Mouse (Mus musculus) forebrain, embryonic 15.5 days (tissue): ENCODE results near the gene Pcdh15. TPM values are rescaled to one million over a fixed set of nuclear protein-coding genes. Genes with fewer than 3 reads are reported as not detected.

Source experiments
- ATAC-seq: fragments of 200-750 bp; cut with Nextera tagmentation; replicated peaks from 2 replicates; pipeline ENCODE4 v1.8.0; 2017; ENCODE audit warnings: mild to moderate bottlenecking, moderate TSS enrichment, moderate library complexity
- H3K27ac ChIP-seq: fragments of 300-500 bp; sonication (generic); replicated peaks from 2 replicates; pipeline ENCODE4 v1.5.1; 2015; ENCODE audit warnings: mild to moderate bottlenecking, inconsistent platforms
- H3K27me3 ChIP-seq: fragments of 300-500 bp; sonication (generic); 2 replicates; pipeline ENCODE4 v1.6.1; 2015; ENCODE audit warnings: inconsistent platforms
- H3K36me3 ChIP-seq: fragments of 300-500 bp; sonication (generic); 2 replicates; pipeline ENCODE4 v1.6.1; 2015; ENCODE audit warnings: mild to moderate bottlenecking, inconsistent platforms
- H3K4me1 ChIP-seq: fragments of 300-500 bp; sonication (generic); 2 replicates; pipeline ENCODE4 v1.6.1; 2015; ENCODE audit warnings: inconsistent platforms
- H3K4me2 ChIP-seq: fragments of 300-500 bp; sonication (generic); replicated peaks from 2 replicates; pipeline ENCODE4 v1.6.1; 2015; ENCODE audit warnings: mild to moderate bottlenecking, inconsistent platforms
- H3K4me3 ChIP-seq: fragments of 300-500 bp; sonication (generic); 2 replicates; pipeline ENCODE4 v1.5.1; 2015; ENCODE audit warnings: mild to moderate bottlenecking, inconsistent platforms
- H3K9ac ChIP-seq: fragments of 300-500 bp; sonication (generic); replicated peaks from 2 replicates; pipeline ENCODE4 v1.6.1; 2015; ENCODE audit warnings: mild to moderate bottlenecking, inconsistent platforms
- H3K9me3 ChIP-seq: fragments of 300-500 bp; sonication (generic); 2 replicates; pipeline ENCODE4 v1.6.1; 2016; ENCODE audit warnings: inconsistent platforms
- WGBS: fragments of 180-500 bp; shearing (Covaris S2); methylation state at CpG from one replicate; pipeline ENCODE4 v1.1.7; 2015; ENCODE audit warnings: mixed read lengths; 5-methylcytosine and 5-hydroxymethylcytosine counted together
- polyA plus RNA-seq: library from polyadenylated mRNA; unstranded; fragments of >200 nt; fragmentation: Nextera tagmentation; extraction: Ambion mirVana; gene quantifications from 2 replicates; pipeline ENCODE4 v1.2.1, GENCODE M21; 2015

Pcdh15 gene
- polyA plus RNA-seq, 1 experiment from 2014 or later: 5.0 TPM

DNA sequence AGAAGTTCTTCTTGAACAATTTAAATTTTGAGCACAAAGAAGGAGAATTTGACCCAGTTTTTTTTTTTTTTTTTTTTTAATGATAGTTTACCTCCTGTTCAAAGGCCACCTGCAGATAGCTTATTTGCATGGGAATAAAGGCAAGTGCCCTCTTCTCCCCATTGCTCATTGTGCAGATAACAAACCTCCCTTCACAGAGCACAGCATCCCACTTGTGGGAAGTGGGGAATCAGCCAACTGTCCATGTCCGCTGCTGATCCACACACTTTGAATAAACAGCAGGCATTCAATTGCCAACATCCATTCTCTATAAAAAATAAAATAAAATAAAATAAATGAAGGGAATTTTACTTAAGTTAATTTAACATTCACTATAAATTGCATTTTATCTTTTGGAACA, 1015.0 kb downstream of the Pcdh15 start:
- Histone ChIP-seq H3K4me1 (no peaks in the 10 kb centered on the region), H3K27me3 (no peaks in the 10 kb centered on the region), H3K9ac (no peak overlapping the region), H3K4me2 (no peak overlapping the region), H3K27ac (no peak overlapping the region), H3K9me3 (no peaks in the 10 kb centered on the region), H3K36me3 (no peaks in the 10 kb centered on the region), H3K4me3 (no peak overlapping the region)
- WGBS: 31% methylated on average over 1 of the region's 1 CpGs
- ATAC-seq: no peak

DNA sequence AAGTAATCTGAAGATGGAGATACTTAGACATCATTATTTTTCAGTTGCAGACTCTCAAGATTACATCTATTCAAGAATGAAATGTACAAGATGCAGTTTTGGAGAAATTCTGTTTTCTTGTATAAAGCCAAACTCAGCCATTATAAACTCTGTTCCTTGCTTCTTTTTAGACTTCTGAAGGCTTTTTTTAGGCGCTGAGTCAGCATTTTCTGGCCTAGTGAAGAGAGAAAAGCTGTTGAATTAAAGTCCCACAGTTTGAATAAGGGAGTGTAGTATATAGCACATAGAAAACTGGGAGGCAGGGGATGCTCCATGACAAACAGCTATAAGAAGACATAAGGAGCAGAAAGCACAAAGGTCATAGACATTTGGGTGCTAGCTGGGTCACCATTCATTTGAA, 1017.7 kb downstream of the Pcdh15 start:
- WGBS: 53% methylated on average over 1 of the region's 1 CpGs
- ATAC-seq: no peak

DNA sequence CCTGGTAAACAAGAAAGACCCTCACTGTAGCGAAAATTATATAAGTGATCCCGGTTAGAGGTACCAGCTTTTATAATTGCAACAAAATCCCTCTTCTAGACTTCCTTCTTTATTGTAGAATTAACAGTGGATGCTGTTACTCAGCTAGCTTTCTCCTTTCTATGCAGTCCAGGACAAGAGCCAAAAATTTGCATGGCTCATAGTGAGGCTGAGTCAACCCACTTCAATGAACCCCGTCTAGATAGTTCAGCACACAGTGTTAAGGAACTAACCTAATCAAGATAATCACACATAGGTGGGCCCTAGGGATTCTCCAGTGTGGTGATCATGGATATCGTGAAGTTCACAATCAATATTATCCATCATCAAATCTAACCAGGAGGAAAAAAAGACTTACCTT, 1024.3 kb downstream of the Pcdh15 start:
- H3K27ac ChIP-seq: no peak overlapping the region
- H3K27me3 ChIP-seq: no peaks in the 10 kb centered on the region
- WGBS: 87% methylated on average over 4 of the region's 4 CpGs
- H3K4me2 ChIP-seq: no peak overlapping the region
- no peak for ATAC-seq
- no peak overlapping the region for H3K9ac ChIP-seq
- H3K4me3 ChIP-seq: no peak overlapping the region
- no peaks in the 10 kb centered on the region for H3K9me3 ChIP-seq
- H3K36me3 ChIP-seq: no peaks in the 10 kb centered on the region
- H3K4me1 ChIP-seq: no peaks in the 10 kb centered on the region

More for the DNA sequence above, 1017.7 kb downstream of the Pcdh15 start:
- H3K27ac ChIP-seq: no peak overlapping the region
- H3K4me2 ChIP-seq: no peak overlapping the region
- H3K9ac ChIP-seq: no peak overlapping the region
- H3K4me3 ChIP-seq: no peak overlapping the region
- H3K27me3 ChIP-seq: no peaks in the 10 kb centered on the region
- H3K36me3 ChIP-seq: no peaks in the 10 kb centered on the region
- H3K4me1 ChIP-seq: no peaks in the 10 kb centered on the region
- no peaks in the 10 kb centered on the region for H3K9me3 ChIP-seq

DNA sequence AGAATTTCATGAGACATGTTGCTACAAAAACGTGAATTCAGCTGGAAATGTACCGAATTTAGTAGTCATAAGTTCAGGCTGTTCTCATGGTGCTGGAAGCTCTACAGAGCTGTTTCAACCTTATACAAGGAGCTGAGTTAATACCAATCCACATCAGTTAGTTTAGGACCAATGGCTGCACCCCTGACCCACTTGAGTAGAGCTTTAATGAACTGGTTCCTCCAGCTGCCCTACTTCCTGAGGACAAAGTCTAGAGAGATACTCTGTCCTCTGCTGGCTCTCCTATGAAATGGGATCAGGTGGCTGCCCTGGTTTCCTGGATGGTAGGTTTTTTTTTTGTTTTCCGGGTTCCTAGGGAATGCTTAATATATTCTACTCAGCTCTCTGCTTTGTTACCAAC, 1030.0 kb downstream of the Pcdh15 start:
- no peak overlapping the region for H3K4me2 ChIP-seq
- no peaks in the 10 kb centered on the region for H3K27me3 ChIP-seq
- no peaks in the 10 kb centered on the region for H3K4me1 ChIP-seq
- H3K36me3 ChIP-seq: no peaks in the 10 kb centered on the region
- no peaks in the 10 kb centered on the region for H3K9me3 ChIP-seq
- no peak overlapping the region for H3K9ac ChIP-seq
- WGBS: 88% methylated on average over 3 of the region's 3 CpGs
- H3K27ac ChIP-seq: no peak overlapping the region
- ATAC-seq: no peak
- H3K4me3 ChIP-seq: no peak overlapping the region

DNA sequence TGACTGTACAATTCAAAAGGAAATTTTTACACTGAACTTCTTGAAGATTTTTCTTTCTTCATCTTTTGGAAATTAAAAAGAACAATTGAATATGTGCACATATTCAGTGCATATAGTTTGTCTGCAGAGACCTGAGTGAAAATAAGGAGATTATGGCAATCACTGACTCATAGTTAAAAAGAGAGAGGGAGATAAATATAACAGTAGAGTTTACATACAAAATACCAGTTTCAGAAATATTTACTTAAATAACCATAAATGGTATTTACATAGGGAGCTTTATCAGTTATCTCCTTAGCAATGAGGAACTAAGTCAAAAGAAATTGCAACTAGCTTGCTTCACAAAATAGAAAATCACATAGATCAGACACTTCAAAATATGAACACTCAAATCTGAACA, 1030.5 kb downstream of the Pcdh15 start:
- Histone ChIP-seq H3K27me3 (no peaks in the 10 kb centered on the region), H3K9me3 (no peaks in the 10 kb centered on the region), H3K27ac (no peak overlapping the region), H3K36me3 (no peaks in the 10 kb centered on the region), H3K4me2 (no peak overlapping the region), H3K4me1 (no peaks in the 10 kb centered on the region), H3K9ac (no peak overlapping the region), H3K4me3 (no peak overlapping the region)
- no peak for ATAC-seq

DNA sequence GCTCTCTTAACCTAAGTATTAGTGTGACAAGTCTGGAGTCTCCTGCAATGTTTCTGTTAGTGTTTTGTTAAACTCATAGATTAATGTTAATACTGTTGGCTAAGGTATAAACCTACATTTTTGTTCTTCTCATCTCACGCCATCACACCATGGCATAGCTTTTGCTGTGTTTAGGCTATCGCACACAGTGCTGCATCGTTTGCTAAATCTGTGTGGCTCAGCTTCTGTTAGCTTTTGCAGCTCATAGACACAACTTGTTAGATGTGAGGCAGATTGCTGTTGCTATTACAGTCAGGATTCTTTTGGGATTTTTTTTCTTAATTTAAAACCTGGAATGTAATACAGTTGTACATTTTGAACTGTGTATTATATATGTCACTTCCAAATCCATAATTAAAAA, 1031.7 kb downstream of the Pcdh15 start:
- Histone ChIP-seq H3K36me3 (no peaks in the 10 kb centered on the region), H3K9me3 (no peaks in the 10 kb centered on the region), H3K9ac (no peak overlapping the region), H3K4me3 (no peak overlapping the region), H3K4me1 (no peaks in the 10 kb centered on the region), H3K4me2 (no peak overlapping the region), H3K27ac (no peak overlapping the region), H3K27me3 (no peaks in the 10 kb centered on the region)
- 77% methylated on average over 3 of the region's 3 CpGs for WGBS
- no peak for ATAC-seq

DNA sequence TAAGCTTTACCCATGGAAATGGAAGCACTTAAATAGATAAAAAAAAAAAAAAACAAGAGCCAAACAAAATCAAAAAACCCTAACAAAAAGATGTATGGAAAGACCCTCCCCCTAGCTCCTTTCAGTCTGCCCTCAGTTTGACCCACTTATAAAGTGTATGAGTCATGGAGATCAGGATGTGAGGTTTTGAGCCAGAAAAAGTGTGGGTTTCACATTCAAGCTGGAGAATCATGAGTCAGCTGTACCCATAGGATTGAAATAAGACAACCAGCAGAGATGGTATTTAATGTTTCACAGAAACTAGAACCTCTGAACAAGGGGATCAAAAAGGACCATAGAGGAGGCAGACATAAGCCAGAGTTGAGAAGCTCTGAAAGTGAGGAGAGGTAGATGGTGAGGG, 1048.8 kb downstream of the Pcdh15 start:
- H3K4me3 ChIP-seq: no peak overlapping the region
- H3K27me3 ChIP-seq: no peaks in the 10 kb centered on the region
- no peak overlapping the region for H3K4me2 ChIP-seq
- no peaks in the 10 kb centered on the region for H3K4me1 ChIP-seq
- no peak for ATAC-seq
- no peaks in the 10 kb centered on the region for H3K9me3 ChIP-seq
- H3K9ac ChIP-seq: no peak overlapping the region
- no peak overlapping the region for H3K27ac ChIP-seq
- no peaks in the 10 kb centered on the region for H3K36me3 ChIP-seq

DNA sequence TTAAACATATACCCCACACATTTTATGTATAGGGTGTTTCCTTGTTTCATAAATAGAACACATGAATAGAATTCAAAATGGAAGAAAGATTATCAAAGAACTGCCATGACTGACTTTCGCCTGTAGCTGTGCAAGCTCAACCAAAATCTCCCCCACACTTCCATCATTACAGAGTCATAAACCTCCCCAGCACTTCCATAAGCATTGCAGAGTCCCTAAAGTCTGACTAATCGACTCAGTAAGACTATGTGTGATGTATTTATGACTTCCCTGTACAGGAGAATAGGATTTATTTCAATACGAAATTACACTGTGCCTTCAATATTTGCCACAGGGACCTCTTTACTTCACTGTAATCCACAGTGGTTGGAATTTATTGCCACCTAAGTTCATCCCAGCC, 1082.8 kb downstream of the Pcdh15 start:
- no peak overlapping the region for H3K27ac ChIP-seq
- H3K9me3 ChIP-seq: no peaks in the 10 kb centered on the region
- H3K27me3 ChIP-seq: no peaks in the 10 kb centered on the region
- H3K36me3 ChIP-seq: no peaks in the 10 kb centered on the region
- H3K4me1 ChIP-seq: no peaks in the 10 kb centered on the region
- no peak overlapping the region for H3K4me2 ChIP-seq
- ATAC-seq: no peak
- no peak overlapping the region for H3K9ac ChIP-seq
- 74% methylated on average over 3 of the region's 3 CpGs for WGBS
- H3K4me3 ChIP-seq: no peak overlapping the region

DNA sequence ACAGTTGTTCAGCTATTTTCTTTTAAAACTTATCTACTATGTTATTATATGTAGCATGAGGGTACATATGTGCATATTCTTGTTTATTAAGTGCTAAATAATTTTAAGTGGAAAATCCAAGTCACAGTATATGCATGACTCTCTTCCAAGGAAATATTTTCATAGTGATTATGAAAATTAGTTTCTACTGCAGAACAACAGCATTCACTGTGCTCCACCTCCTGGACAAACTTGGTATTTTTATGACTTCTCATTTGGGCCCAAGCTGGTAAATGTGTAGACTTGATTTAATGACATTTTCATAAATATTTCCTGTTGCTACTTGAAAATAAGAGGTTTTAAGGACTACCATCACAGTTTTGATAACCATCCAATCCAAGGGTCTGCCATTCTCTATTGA, 1104.5 kb downstream of the Pcdh15 start:
- no peak overlapping the region for H3K9ac ChIP-seq
- H3K27me3 ChIP-seq: no peaks in the 10 kb centered on the region
- 0 out of 2 replicates have a peak, but pooled peaks have one; percentile 29 for ATAC-seq
- H3K4me3 ChIP-seq: no peak overlapping the region
- no peaks in the 10 kb centered on the region for H3K36me3 ChIP-seq
- H3K4me2 ChIP-seq: no peak overlapping the region
- H3K4me1 ChIP-seq: no peaks in the 10 kb centered on the region
- no peak overlapping the region for H3K27ac ChIP-seq
- H3K9me3 ChIP-seq: no peaks in the 10 kb centered on the region

DNA sequence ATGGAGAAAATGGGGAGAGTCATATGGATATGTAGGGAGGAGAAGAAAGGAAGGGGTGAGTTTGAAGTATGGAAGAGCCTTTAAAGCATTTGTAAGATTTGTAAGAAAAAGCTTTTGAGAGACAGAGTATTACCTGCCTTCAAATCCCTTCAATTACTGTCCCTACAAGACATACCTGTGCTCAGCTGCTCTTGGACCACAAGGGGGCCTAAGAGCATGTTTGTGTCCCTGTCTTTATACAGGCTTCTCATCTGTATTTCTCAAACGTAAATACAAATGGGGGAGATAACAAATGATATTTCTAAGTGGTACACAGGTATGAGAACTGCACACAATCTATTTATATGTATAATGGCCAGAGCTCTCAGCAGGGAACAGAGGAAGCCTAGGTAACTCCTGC, 1118.1 kb downstream of the Pcdh15 start:
- H3K4me2 ChIP-seq: no peak overlapping the region
- no peak for ATAC-seq
- H3K27me3 ChIP-seq: no peaks in the 10 kb centered on the region
- H3K27ac ChIP-seq: no peak overlapping the region
- no peaks in the 10 kb centered on the region for H3K36me3 ChIP-seq
- WGBS: 41% methylated on average over 1 of the region's 1 CpGs
- no peak overlapping the region for H3K9ac ChIP-seq
- H3K4me1 ChIP-seq: no peaks in the 10 kb centered on the region
- H3K9me3 ChIP-seq: no peaks in the 10 kb centered on the region
- H3K4me3 ChIP-seq: no peak overlapping the region

DNA sequence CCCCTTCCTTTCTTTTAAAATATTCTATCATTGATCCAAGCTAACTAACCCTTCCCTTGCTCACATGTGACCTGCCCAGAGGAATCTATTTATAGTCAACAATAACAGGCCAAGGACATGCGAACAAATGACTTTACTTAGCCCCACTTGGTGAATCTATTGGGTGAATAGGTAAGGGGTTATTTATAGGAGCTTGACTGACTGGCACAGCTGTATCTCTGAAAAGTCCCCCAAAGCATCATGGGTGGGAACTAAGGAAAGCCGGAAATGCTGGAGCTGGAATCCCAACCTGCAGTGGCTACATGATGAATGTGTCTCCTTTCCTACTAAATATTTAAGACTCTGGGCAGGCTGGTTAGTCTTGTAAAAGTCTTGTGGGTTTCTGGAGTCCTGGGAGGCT, 1121.3 kb downstream of the Pcdh15 start:
- Histone ChIP-seq H3K27ac (no peak overlapping the region), H3K4me2 (no peak overlapping the region), H3K9me3 (no peaks in the 10 kb centered on the region), H3K27me3 (no peaks in the 10 kb centered on the region), H3K36me3 (no peaks in the 10 kb centered on the region), H3K4me1 (no peaks in the 10 kb centered on the region), H3K9ac (no peak overlapping the region), H3K4me3 (no peak overlapping the region)
- 89% methylated on average over 2 of the region's 2 CpGs for WGBS
- ATAC-seq: no peak

DNA sequence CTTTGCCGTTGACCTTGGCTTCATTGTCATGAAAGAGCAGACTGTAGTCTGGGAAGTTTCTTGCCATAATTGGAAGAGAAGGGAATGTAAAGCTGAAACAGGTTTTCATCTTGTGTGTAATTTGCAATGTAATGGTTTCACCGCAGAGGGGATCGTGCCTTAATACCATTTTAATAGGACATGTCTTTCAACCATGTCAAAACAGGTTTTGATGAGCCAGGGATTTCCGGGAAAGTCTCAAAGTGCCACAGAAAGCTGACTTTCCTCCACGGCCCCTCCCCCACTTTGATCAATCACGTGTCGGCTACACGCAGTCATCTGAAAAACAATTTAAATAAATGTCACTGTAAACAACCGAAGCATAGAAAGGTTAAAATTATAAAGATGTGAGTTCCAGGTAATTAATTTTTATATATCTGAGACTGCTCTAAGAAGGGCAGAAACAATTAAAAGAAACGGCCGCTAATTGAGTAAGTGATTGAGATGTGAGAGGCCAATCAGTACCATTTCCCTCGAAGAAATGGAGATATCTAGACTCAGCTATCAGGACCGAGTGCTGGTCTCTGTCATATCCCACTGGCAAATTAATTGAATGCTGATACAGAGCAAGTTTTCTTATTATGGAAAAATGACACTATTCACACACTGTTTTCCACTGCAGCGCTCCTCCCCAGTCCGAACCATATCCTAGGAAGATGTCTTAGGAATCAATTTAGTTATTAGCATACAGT, 1158.7 kb downstream of the Pcdh15 start:
- no peak overlapping the region for H3K9ac ChIP-seq
- 63% methylated on average over 15 of the region's 15 CpGs for WGBS
- H3K27me3 ChIP-seq: no peaks in the 10 kb centered on the region
- H3K9me3 ChIP-seq: no peaks in the 10 kb centered on the region
- no peak overlapping the region for H3K4me2 ChIP-seq
- no peak for ATAC-seq
- H3K27ac ChIP-seq: no peak overlapping the region
- no peaks in the 10 kb centered on the region for H3K36me3 ChIP-seq
- no peak overlapping the region for H3K4me3 ChIP-seq
- H3K4me1 ChIP-seq: no peaks in the 10 kb centered on the region

DNA sequence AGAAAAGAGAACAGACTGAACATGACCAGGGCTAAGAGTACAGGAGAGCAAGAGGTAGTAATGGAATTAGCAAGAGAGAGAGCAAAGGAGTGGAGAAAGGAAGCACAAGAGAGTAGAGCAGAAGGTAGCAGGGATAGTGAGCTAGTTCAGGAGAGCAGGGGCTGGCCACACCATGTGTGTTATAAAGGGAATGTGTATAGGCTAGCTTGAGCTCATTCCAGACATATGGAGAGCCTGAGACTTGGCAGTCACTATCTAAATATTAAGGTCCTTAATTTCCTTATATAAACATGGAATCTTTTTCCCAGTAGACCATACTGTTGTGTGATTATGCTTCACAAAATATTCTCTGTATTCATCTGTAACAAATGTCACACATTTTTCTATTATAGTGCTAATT, 1159.5 kb downstream of the Pcdh15 start:
- no peak overlapping the region for H3K4me2 ChIP-seq
- H3K36me3 ChIP-seq: no peaks in the 10 kb centered on the region
- no peak overlapping the region for H3K27ac ChIP-seq
- H3K4me3 ChIP-seq: no peak overlapping the region
- no peak for ATAC-seq
- no peak overlapping the region for H3K9ac ChIP-seq
- no peaks in the 10 kb centered on the region for H3K4me1 ChIP-seq
- no peaks in the 10 kb centered on the region for H3K9me3 ChIP-seq
- no peaks in the 10 kb centered on the region for H3K27me3 ChIP-seq
